Mouse (Mus musculus) yolk sac, embryonic 10.5 days (tissue): Measurements from ENCODE around the gene Naa50.
A peak's percentile ranks its signal among the peaks of the same experiment; 100 is the strongest.

ENCODE experiments used
- DNase-seq: peaks from one replicate; pipeline ENCODE4 v3.0.0-alpha.2; 2017; ENCODE audit warnings: low spot score

Naa50 gene

DNA sequence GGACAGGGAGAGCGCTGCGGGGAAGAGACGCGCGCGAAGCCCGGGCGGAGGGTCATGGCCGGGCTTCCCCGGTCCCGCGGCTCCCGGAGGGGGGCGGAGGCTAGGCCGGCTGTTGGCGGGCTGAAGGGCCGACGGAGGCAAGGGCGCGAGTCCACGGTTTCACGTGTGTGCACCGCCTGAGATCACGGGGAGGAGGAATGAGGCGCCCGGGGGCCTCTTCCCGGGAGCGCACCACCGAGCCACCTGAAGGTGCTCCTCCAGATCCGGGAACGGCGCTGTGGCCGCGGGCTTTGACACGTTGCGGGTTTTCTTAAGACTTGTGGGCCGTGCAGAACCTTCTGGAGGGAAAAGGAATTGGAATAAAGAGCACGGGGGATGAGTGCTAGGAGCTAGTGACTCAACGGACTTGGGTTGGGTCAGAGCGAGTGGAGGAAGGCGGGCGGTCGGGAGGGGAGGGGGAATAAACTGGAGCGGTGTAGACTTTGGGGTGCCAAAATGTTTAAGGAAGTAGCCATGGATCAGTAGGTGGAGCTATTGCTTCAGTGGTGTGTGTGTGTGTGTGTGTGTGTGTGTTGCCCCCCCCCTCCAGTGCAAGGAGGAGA lies 657 bp downstream of the Naa50 start:
- DNase-seq = peak; percentile 85

DNA sequence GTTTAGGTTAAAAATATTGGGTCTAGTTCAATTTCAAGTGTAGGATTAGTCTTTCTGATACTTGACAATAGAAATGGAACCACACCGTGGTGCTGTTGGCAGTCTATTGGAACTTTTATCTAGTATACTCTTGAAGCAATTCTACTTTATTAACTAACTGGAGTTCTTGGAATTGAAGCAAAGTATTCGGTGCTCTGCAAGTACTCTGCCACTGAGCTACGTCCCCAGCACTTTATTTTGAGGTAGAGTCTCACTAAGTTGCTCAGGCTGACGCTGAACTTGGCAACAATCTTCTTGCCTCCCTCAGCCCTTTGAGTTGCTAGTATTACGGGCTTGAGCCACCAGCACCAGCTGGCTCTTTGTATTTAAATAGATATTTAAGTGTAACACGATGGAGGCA lies 1.9 kb downstream of the Naa50 start:
- no peak for DNase-seq

DNA sequence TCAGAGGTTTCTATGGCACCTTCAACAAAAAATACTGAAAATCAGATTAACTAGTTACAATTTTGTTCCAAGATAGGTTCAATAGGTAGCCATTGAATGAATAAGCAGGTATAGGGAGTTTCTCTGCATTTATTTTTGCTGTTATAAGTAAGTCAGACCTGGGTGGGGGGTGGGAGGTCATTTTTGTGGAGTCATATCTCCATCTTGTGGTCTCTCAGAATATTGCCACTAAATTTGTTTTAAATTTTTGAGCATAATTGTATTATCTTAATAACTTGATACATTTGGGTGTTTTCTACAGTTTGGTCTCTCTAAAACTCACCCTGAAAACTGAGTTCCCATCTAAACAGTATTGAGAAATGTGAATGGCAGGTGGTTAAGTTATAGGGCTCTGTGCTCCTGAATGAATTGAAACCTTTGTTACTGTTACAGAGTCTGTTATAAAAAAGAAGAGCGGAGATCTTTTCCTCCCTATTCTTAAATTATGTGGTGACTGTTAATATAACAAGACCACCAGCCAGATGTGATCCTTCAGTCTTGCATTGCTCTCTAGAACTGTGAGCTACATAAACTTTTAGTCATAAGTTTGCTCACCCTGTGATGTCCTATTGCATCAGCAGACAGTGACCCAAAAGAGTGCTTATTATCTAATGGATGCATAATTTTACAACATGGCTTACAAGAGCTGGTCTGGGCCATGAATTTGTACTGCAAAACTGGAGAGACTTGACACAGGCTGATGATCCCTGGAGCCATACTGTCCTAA lies 9.6 kb downstream of the Naa50 start:
- DNase-seq = no peak

DNA sequence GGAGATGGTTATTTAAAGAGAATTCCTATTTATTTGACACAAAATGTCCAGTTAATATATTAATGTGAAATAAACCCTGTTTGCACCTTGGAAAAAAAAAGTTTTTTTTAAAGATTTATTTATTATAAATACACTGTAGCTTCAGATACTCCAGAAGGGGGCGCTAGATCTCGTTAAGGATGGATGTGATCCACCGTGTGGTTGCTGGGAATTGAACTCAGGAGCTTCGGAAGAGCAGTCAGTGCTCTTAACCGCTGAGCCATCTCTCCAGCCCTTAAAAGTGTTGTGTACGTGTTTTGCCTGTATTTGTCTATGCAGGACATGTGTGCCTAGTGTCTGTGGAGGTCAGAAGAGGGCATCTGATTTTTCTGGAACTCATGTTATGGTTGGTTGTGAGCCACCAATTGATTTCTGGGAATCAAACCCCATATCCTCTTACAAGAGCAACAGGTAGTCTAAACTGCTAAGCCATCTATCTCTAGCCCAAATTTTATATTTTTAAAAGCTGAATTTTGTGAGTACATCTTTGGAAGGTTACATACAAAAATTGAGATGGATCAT lies 14.9 kb downstream of the Naa50 start:
- no peak for DNase-seq

- no peak for DNase-seq
Measured at GRCm38 (mm10) chr16:44159325-44159724, 19.7 kb downstream of the Naa50 start.

GRCm38 (mm10) chr16:44163831-44164230 lies 24.2 kb downstream of the Naa50 start:
- DNase-seq = no peak

DNA sequence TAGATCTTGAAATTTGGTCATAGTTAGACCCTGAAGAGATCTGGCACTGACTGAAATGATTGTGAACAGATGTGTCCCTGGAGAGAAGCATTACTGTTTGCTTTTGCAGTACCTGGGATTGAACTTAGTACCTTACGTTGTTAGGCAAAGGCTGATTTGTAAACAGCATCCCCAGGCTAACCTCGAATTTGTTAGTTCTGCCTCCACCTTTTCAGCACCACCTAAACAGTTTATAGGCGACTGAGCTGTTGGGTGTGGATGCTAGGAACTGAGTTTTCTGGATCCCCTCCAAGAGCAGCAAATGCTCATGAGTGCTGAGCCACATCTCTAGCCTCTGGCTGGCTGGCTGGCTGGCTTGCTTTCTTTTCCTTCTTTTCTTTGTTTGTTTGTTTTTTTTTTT lies 25.6 kb downstream of the Naa50 start:
- peak; percentile 31 for DNase-seq

DNA sequence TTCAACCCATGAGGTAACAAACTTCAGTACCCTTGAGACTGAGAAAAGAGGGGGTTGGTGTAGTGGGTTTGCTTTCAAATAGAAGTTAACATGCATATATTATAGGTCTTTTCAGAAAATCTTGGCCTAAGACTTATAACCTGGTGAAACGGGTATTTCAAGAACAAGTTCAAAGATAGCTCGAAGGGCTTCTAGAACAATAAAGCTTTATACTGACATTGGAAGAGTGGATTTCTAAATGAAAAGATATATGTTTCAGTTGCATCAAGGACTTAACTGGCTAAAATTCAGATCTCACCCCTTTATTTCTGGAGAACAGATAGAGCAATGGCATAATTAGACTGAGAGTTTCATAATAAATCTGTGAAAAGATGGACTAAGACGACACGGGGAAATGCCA lies 29.4 kb downstream of the Naa50 start:
- DNase-seq = no peak

GRCm38 (mm10) chr16:44172297-44173154 lies 32.9 kb downstream of the Naa50 start:
- peak; percentile 99 for DNase-seq

DNA sequence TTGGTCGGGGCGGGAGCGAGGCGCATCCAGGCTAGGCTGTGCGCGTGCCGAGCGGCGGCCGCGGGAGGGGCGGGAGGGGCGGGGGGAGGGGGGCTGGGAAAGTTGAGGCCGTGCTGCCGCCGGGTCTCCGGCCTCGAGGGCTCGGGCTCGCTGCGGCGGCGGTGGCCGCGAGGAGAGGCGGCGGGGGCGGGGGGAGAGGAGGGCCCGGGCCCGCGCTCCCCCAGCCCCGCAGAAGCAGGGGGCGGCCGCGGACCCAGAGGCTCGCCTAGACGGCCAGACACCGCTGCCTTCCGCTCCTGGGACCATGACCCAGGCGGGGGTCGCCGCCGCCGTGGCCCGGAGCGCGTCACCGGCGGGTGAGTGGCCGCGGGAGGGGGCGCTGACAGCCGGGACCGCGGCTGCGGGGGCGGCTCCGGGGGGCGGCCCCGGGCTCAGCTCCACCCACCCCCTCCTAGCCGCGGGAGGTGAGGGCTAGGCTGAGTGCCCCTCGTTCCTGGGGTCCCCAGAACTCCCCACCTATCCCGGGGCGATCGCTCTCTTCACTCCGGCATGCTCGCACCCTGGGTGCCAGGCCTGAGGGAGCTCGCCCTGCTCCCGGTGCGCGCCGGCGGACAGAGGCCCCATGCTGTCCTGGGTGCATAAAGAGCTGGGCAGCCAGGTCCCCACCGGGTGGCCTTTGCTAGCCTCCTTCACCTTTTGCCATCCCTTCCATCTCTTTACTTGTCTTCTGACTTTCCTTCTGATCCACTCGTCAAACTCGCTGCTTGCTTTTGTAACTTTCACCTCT lies 33.7 kb downstream of the Naa50 start, which contains the start of gene Usf3:
Gene Usf3 (plus strand): TSS at position 92 of the 787 bp plus-strand sequence.
- no peak for DNase-seq

- peak; percentile 17 for DNase-seq
Measured at GRCm38 (mm10) chr16:44173966-44174530, 34.4 kb downstream of the Naa50 start.

DNA sequence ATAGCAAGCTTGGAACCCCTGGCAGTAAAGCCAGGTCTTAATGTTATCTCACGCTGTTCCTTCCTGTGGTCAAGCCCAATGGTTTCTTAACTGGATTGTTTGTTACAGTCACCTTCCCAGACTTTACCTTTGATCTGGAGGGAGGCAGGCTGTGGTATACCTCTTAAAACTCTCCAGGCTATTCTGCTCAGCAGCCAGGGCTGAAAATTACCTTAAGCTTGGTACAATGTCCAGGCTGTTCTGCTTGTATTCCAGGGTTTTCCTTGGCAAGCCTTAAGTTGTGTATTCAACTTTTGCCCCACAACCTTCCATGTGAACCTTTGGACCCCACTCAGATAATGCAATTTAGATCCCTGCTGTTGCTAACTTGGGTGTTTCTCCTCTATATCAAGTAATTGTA lies 35.4 kb downstream of the Naa50 start:
- DNase-seq = peak; percentile 37

DNA sequence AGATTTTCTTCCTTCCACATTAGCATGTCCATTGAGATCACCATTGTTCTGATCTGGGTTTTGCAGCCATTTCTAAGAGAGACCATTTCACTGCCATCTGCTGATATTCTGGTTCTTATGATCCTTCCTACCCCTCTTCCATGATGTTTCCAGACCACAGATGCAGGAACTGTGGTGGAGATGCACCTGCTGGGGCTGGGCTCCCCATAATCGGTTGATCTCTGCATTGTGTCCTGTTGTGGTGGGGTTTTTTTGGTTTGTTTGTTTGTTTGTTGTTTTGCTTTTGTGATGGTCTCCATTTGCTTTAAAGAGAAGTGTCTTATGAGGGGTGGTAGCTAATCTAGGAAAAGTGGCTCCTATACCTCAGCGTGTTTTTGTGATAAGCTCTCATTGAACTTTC lies 36.9 kb downstream of the Naa50 start:
- DNase-seq = no peak

DNA sequence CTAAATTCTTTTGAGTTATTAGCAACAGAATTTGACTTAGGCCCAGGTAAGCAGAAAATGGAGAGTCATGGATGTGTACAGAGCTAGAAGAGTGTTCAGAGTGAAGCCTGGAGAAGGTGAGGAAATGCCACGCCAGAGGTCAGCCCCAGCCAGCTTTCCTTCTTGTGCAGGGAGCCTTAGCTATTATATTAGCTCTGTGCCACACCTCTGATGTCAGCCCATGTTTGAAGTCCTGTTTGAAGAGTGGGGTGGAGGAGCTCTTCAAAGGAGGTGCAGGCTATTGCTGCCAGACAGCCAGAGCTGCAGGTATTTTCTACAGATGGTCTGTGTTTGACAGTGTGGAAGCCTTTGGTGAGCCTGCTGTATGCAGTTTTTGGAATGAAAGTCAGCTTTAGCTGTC lies 38.9 kb downstream of the Naa50 start:
- no peak for DNase-seq

DNA sequence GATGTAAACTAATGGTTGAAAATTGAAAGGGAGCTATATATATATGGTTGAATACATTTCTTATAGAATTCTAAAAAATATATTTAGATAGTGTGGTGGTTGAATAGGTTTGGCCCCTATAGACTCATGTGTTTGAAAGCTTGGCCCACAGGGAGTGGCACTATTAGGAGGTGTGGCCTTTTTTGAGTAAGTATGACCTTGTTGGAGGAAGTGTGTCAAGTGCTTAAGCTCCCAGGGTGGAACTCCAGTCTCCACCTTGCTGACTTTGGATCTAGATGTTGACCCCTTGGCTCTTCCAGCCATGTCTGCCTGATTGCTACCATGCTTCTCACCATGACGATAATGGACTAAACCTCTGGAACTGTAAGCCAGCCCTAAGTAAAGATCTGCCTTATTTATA lies 43.0 kb downstream of the Naa50 start:
- DNase-seq = no peak

- DNase-seq = no peak
Measured at GRCm38 (mm10) chr16:44184769-44185168, 45.1 kb downstream of the Naa50 start.

DNA sequence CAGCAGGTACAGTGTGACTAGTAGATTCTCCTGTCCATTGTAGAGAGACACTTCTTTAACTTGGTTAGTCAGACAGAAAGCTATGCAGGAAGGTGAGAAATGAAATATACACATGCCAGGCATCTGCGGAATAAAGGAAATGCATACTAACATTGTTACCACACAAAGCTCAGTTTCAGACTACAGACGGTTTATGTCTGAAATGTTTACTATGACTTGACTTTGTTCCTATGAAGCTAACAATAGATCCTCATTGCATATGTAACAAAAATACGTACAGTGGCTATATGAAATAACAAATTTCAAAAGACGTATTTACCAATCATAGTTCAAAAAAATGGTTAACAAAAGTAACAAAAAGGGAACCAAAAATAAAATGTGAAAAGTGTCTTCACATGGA lies 47.5 kb downstream of the Naa50 start:
- no peak for DNase-seq

DNA sequence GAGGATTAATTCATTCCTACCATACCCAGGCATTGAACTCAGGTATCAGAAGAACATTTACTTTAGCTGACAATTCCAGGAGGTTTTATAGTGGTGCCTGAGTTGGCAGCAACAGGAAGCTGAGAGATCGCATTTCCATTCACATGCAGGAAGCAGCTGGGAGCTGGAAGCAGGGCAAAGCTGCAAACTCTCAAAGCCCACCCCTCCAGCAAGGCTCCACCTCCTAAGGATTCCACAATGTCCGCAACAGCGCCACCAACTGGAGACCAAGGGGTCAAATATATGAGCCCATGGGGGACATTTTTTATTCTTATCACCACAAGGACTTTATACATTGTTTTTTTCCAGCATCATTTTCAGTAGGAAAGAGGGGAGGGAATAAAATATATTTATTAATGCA lies 49.1 kb downstream of the Naa50 start:
- no peak for DNase-seq

GRCm38 (mm10) chr16:44190032-44190431 lies 50.4 kb downstream of the Naa50 start:
- no peak for DNase-seq

DNA sequence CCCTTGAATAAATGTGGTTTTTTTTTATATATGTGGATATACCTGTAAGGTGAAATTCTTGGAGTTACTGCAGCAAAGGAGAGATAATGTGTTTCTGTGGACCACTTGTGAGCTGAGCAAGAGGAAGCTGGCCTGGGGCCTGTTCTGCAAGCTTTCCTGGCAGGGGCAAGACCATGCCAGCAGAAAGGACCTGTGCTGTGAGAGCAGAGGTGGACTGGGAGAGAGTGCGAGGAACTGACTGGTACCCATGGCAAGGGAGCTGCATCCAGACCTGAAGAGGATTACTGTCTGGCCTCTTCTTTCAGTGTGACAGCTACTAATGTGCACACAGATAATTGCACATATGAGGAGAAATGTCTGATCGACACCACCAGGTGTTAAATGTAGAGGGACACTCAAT lies 51.3 kb downstream of the Naa50 start:
- no peak for DNase-seq

DNA sequence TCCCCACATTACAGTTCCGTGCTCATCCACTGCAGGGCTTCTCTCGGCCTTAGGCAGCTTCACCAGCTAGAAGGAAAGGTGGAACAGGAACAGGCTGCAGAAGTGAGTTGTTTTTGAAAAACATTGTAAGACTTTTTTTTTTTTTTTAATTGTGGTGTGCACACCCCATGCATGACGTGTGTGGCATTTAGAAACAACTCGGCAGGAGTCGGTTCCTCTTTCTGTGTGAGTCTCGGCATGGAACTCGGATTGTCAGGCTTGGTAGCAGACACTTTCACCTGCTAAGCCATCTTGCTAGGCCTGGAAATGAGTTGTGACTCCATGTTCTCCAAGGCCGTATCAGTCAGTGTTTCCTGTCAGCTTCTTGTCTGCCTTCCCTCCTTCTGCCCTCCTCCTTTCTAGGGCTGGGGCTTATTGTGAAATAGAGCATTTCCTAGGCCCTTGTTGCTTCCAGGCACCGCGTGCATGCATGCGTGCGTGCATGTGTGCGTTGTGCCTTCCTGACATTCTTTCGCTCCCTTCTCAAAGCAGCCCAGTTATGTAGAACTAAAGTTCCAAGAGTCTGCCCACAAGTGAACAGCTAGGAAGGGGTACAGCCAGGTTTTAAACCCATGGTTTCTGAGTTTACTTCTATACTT lies 59.6 kb downstream of the Naa50 start:
- DNase-seq = no peak
